Mouse (Mus musculus) ES-E14 (cell line): ENCODE data around the gene Olfr128.

Experiments
- HCFC1 ChIP-seq: IDR thresholded peaks from 2 replicates; pipeline ENCODE4 v1.6.1; 2012; ENCODE audit warnings: low read length, inconsistent platforms, borderline replicate concordance; ENCODE audit not compliant: insufficient read depth
- ZNF384 ChIP-seq: IDR thresholded peaks from 2 replicates; pipeline ENCODE4 v1.6.1; 2012; ENCODE audit warnings: low read depth, low read length, inconsistent platforms

- TF ChIP-seq ZNF384: no peak
- TF ChIP-seq HCFC1: no peak
These were observed 20.2 kb upstream of the Olfr128 start, which contains the start of gene Olfr127 for GRCm38 (mm10) chr17:37900137-37900536.
